Mouse (Mus musculus) T-helper 17 cell (primary cell): ENCODE results near the gene Tnik.

Experiments used
- in situ Hi-C, 2 experiments: fragments of 300-600 bp; cut with MboI, MseI; formaldehyde crosslinking; loops; 1 replicate in 1 of 2; 2 replicates in 1 of 2; pipeline ENCODE4 v1.15.1; 2025; ENCODE audit warnings: high pct_unique_total_duplicates in 2 of 2

Gene Tnik

GRCm38 (mm10) chr3:28699601-28700000, 436.6 kb downstream of the Tnik start:
- in situ Hi-C loops: no loop called here

- in situ Hi-C loops: loop anchor here (25.0 kb wide), 1 partner anchor 257 kb away; no protein-coding TSS in a partner anchor
These were observed 442.6 kb downstream of the Tnik start for GRCm38 (mm10) chr3:28705522-28706137.

GRCm38 (mm10) chr3:28706736-28707135, 443.7 kb downstream of the Tnik start:
- in situ Hi-C loops: loop anchor here (25.0 kb wide), 1 partner anchor 256 kb away; no protein-coding TSS in a partner anchor

GRCm38 (mm10) chr3:28709740-28710139, 446.7 kb downstream of the Tnik start:
- in situ Hi-C loops: loop anchor here (25.0 kb wide), 1 partner anchor 253 kb away; no protein-coding TSS in a partner anchor

GRCm38 (mm10) chr3:28713913-28714698, 451.1 kb downstream of the Tnik start:
- in situ Hi-C loops: loop anchor here (25.0 kb wide), 1 partner anchor 248 kb away; no protein-coding TSS in a partner anchor

GRCm38 (mm10) chr3:28718521-28718920, 455.5 kb downstream of the Tnik start:
- in situ Hi-C loops: loop anchor here (25.0 kb wide), 1 partner anchor 244 kb away; no protein-coding TSS in a partner anchor

- in situ Hi-C loops: loop anchor here (25.0 kb wide), 1 partner anchor 241 kb away; no protein-coding TSS in a partner anchor
These were observed 458.2 kb downstream of the Tnik start for GRCm38 (mm10) chr3:28721218-28721617.

GRCm38 (mm10) chr3:28721838-28722237, 458.8 kb downstream of the Tnik start:
- in situ Hi-C loops: loop anchor here (25.0 kb wide), 1 partner anchor 240 kb away; no protein-coding TSS in a partner anchor

GRCm38 (mm10) chr3:28722531-28722930, 459.5 kb downstream of the Tnik start:
- in situ Hi-C loops: loop anchor here (25.0 kb wide), 1 partner anchor 240 kb away; no protein-coding TSS in a partner anchor

- in situ Hi-C loops: loop anchor here (25.0 kb wide), 1 partner anchor 239 kb away; no protein-coding TSS in a partner anchor
These were observed 460.5 kb downstream of the Tnik start for GRCm38 (mm10) chr3:28723534-28723933.

- in situ Hi-C loops: no loop called here
These were observed 462.2 kb downstream of the Tnik start for GRCm38 (mm10) chr3:28725203-28725602.
